Comparison of ENCODE assay signal across 15 mouse cellular contexts in the genomic region with DNA sequence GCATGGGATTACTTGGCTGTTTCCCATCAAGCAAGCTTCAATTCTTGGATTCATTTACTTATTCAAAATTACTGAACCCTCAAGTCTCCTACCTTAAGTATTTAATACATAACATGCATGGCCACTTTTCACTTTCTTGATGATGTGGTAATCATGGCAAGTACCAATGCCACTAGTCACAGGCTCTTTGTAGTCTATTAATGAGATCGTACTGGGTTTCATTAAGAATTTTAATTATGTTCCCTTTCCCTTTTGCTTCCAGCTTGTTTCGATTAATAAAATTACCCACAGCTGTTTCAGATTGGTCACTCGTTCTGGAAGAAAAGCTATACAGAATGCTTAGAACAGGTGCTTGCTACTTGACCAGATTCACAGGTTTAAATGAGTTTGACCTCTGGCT.
"Had no signal": no experiment of that assay in that cellular context is flagged by ENCODE, and none has a peak within 500 bp of the region (broad histone marks: within the 10 kb centered on the region; RNA-seq: fewer than 3 reads in every experiment).

No protein-coding gene starts in this region.

- H3K9me3 ChIP-seq: kidney, embryonic 15.5 days; limb, embryonic 12.5 days; midbrain, embryonic 12.5 days; neural tube, embryonic 13.5 days; stomach, embryonic 15.5 days had no signal

- H3K27me3 ChIP-seq: kidney, embryonic 15.5 days; midbrain, embryonic 12.5 days; neural tube, embryonic 13.5 days; stomach, embryonic 15.5 days had no signal

- ATAC-seq: midbrain, embryonic 16.5 days had no signal

- H3K4me2 ChIP-seq: kidney, embryonic 15.5 days; limb, embryonic 12.5 days; midbrain, embryonic 12.5 days; neural tube, embryonic 13.5 days; stomach, embryonic 15.5 days had no signal

- H3K9ac ChIP-seq: kidney, embryonic 15.5 days; limb, embryonic 12.5 days; liver, embryonic 14.5 days; midbrain, embryonic 12.5 days; neural tube, embryonic 13.5 days; stomach, embryonic 15.5 days had no signal

- H3K4me1 ChIP-seq: kidney, embryonic 15.5 days; midbrain, embryonic 12.5 days; neural tube, embryonic 13.5 days; stomach, embryonic 15.5 days had no signal

- H3K27ac ChIP-seq: kidney, embryonic 15.5 days; left cerebral cortex, adult 2 months; limb, embryonic 12.5 days; liver, embryonic 14.5 days; midbrain, embryonic 12.5 days; neural tube, embryonic 13.5 days; stomach, embryonic 15.5 days had no signal

- DNase-seq: kidney, adult 2 months; kidney, postnatal 25 days; lung, adult 18-20 months; retina, postnatal 1 day; right cerebral cortex, postnatal 4 days; spleen, adult 18-20 months; thymus, postnatal 4 days had no signal

- H3K36me3 ChIP-seq: kidney, embryonic 15.5 days; limb, embryonic 12.5 days; midbrain, embryonic 12.5 days; neural tube, embryonic 13.5 days; stomach, embryonic 15.5 days had no signal

- H3K4me3 ChIP-seq: kidney, embryonic 15.5 days; left cerebral cortex, adult 2 months; limb, embryonic 12.5 days; midbrain, embryonic 12.5 days; neural tube, embryonic 13.5 days; stomach, embryonic 15.5 days had no signal
